Mouse (Mus musculus): ENCODE data around the gene Eif4a2. TPM values are rescaled to one million over a fixed set of nuclear protein-coding genes. Genes with fewer than 3 reads are reported as not detected.

The Eif4a2 gene
- polyA plus RNA-seq, 1 experiment = 143 TPM

GRCm38 (mm10) chr16:23107946-23108759 is 909 bp downstream of the Eif4a2 start:
- Histone ChIP-seq H3K27me3 (replicated peaks; ENCODE audit: control insufficient read depth, insufficient read depth, low read length) (no peaks in the 10 kb centered on the region), H3K36me3 (ENCODE audit: control insufficient read depth, insufficient read depth, low read length) (peaks cover 26% of the 10 kb centered on the region)
- DNase-seq = peak; percentile 87

GRCm38 (mm10) chr16:23108943-23109342 is 1.7 kb downstream of the Eif4a2 start:
- no peak for DNase-seq
- H3K36me3 ChIP-seq (ENCODE audit: control insufficient read depth, insufficient read depth, low read length) = peaks cover 27% of the 10 kb centered on the region
- TF ChIP-seq POLR2A (IDR thresholded peaks at IDR 0.05; ENCODE audit: low read depth, low read length) (no peak), CTCF (conservative IDR thresholded peaks at IDR 0.05; ENCODE audit: insufficient read depth, insufficient read length, low read depth, low read length) (no peak)

More at GRCm38 (mm10) chr16:23107946-23108759, 909 bp downstream of the Eif4a2 start:
- WGBS = under 1% methylated on average over 52 of the region's 52 CpGs
- TF ChIP-seq CTCF (conservative IDR thresholded peaks at IDR 0.05; ENCODE audit: insufficient read depth, insufficient read length, low read depth, low read length) (no peak), POLR2A (IDR thresholded peaks at IDR 0.05; ENCODE audit: low read depth, low read length) (peak; percentile 88)
- Histone ChIP-seq H3K27ac (ENCODE audit: insufficient read depth, low read depth, low read length) (peak overlapping the region; percentile 97), H3K4me1 (ENCODE audit: control insufficient read depth, insufficient read depth, low read length) (peaks cover 8% of the 10 kb centered on the region; the same call in 1 of the 2 replicates), H3K4me3 (ENCODE audit: insufficient read depth, low read depth, low read length) (peak overlapping the region; percentile 68)

GRCm38 (mm10) chr16:23109350-23110280 is 2.4 kb downstream of the Eif4a2 start:
- H3K36me3 ChIP-seq (ENCODE audit: control insufficient read depth, insufficient read depth, low read length) = peaks cover 31% of the 10 kb centered on the region
- no peak overlapping the region for H3K27ac ChIP-seq (ENCODE audit: insufficient read depth, low read depth, low read length)
- WGBS = 21% methylated on average over 5 of the region's 5 CpGs
- peaks cover 8% of the 10 kb centered on the region; the same call in 1 of the 2 replicates for H3K4me1 ChIP-seq (ENCODE audit: control insufficient read depth, insufficient read depth, low read length)
- H3K4me3 ChIP-seq (ENCODE audit: insufficient read depth, low read depth, low read length) = peak overlapping the region; percentile 68; the same call in 1 of the 2 replicates
- H3K27me3 ChIP-seq (replicated peaks; ENCODE audit: control insufficient read depth, insufficient read depth, low read length) = no peaks in the 10 kb centered on the region
- DNase-seq = no peak
- TF ChIP-seq POLR2A (IDR thresholded peaks at IDR 0.05; ENCODE audit: low read depth, low read length) (no peak), CTCF (conservative IDR thresholded peaks at IDR 0.05; ENCODE audit: insufficient read depth, insufficient read length, low read depth, low read length) (no peak)

More at GRCm38 (mm10) chr16:23108943-23109342, 1.7 kb downstream of the Eif4a2 start:
- 3% methylated on average over 5 of the region's 5 CpGs for WGBS
- peaks cover 8% of the 10 kb centered on the region; the same call in 1 of the 2 replicates for H3K4me1 ChIP-seq (ENCODE audit: control insufficient read depth, insufficient read depth, low read length)
- no peaks in the 10 kb centered on the region for H3K27me3 ChIP-seq (replicated peaks; ENCODE audit: control insufficient read depth, insufficient read depth, low read length)
- peak overlapping the region; percentile 68 for H3K4me3 ChIP-seq (ENCODE audit: insufficient read depth, low read depth, low read length)
- no peak overlapping the region for H3K27ac ChIP-seq (ENCODE audit: insufficient read depth, low read depth, low read length)

GRCm38 (mm10) chr16:23112348-23112747 is 5.1 kb downstream of the Eif4a2 start:
- DNase-seq = no peak
- TF ChIP-seq POLR2A (IDR thresholded peaks at IDR 0.05; ENCODE audit: low read depth, low read length) = no peak
- TF ChIP-seq CTCF (conservative IDR thresholded peaks at IDR 0.05; ENCODE audit: insufficient read depth, insufficient read length, low read depth, low read length) = no peak
- no peaks in the 10 kb centered on the region for H3K27me3 ChIP-seq (replicated peaks; ENCODE audit: control insufficient read depth, insufficient read depth, low read length)
- peaks cover 8% of the 10 kb centered on the region; the same call in 1 of the 2 replicates for H3K4me1 ChIP-seq (ENCODE audit: control insufficient read depth, insufficient read depth, low read length)
- peaks cover 31% of the 10 kb centered on the region for H3K36me3 ChIP-seq (ENCODE audit: control insufficient read depth, insufficient read depth, low read length)
- WGBS = 68% methylated on average over 12 of the region's 12 CpGs
- H3K4me3 ChIP-seq (ENCODE audit: insufficient read depth, low read depth, low read length) = no peak overlapping the region
- H3K27ac ChIP-seq (ENCODE audit: insufficient read depth, low read depth, low read length) = no peak overlapping the region

GRCm38 (mm10) chr16:23112861-23113435 is 5.7 kb downstream of the Eif4a2 start:
- TF ChIP-seq CTCF (conservative IDR thresholded peaks at IDR 0.05; ENCODE audit: insufficient read depth, insufficient read length, low read depth, low read length) = no peak
- no peak for TF ChIP-seq POLR2A (IDR thresholded peaks at IDR 0.05; ENCODE audit: low read depth, low read length)
- H3K36me3 ChIP-seq (ENCODE audit: control insufficient read depth, insufficient read depth, low read length) = peaks cover 31% of the 10 kb centered on the region
- DNase-seq = no peak
- no peak overlapping the region for H3K4me3 ChIP-seq (ENCODE audit: insufficient read depth, low read depth, low read length)
- H3K27me3 ChIP-seq (replicated peaks; ENCODE audit: control insufficient read depth, insufficient read depth, low read length) = no peaks in the 10 kb centered on the region
- WGBS = 42% methylated on average over 9 of the region's 9 CpGs
- H3K4me1 ChIP-seq (ENCODE audit: control insufficient read depth, insufficient read depth, low read length) = peaks cover 8% of the 10 kb centered on the region; the same call in 1 of the 2 replicates
- no peak overlapping the region for H3K27ac ChIP-seq (ENCODE audit: insufficient read depth, low read depth, low read length)

- H3K27me3 ChIP-seq (replicated peaks; ENCODE audit: control insufficient read depth, insufficient read depth, low read length) = no peaks in the 10 kb centered on the region
- H3K4me1 ChIP-seq (ENCODE audit: control insufficient read depth, insufficient read depth, low read length) = peaks cover 8% of the 10 kb centered on the region; the same call in 1 of the 2 replicates
- no peak for DNase-seq
- no peak overlapping the region for H3K27ac ChIP-seq (ENCODE audit: insufficient read depth, low read depth, low read length)
- peaks cover 29% of the 10 kb centered on the region for H3K36me3 ChIP-seq (ENCODE audit: control insufficient read depth, insufficient read depth, low read length)
- TF ChIP-seq POLR2A (IDR thresholded peaks at IDR 0.05; ENCODE audit: low read depth, low read length) = no peak
- no peak for TF ChIP-seq CTCF (conservative IDR thresholded peaks at IDR 0.05; ENCODE audit: insufficient read depth, insufficient read length, low read depth, low read length)
- no peak overlapping the region for H3K4me3 ChIP-seq (ENCODE audit: insufficient read depth, low read depth, low read length)
Observed at GRCm38 (mm10) chr16:23113903-23114302, 6.7 kb downstream of the Eif4a2 start.
